Mouse (Mus musculus) forebrain, embryonic 11.5 days (tissue): ENCODE results near the gene Zfp131. TPM values are rescaled to one million over a fixed set of nuclear protein-coding genes. Genes with fewer than 3 reads are reported as not detected.

Source experiments
- ATAC-seq: fragments of 200-750 bp; cut with Nextera tagmentation; replicated peaks from 2 replicates; pipeline ENCODE4 v1.8.0; 2017; ENCODE audit warnings: moderate TSS enrichment; ENCODE audit not compliant: low FRiP score
- DNase-seq: peaks from one replicate; pipeline ENCODE4 v3.0.0-alpha.2; 2017; ENCODE audit warnings: low spot score
- H3K27ac ChIP-seq: fragments of 300-500 bp; sonication (generic); 2 replicates; pipeline ENCODE4 v1.5.1; 2014; ENCODE audit warnings: low read depth, low read length
- H3K27me3 ChIP-seq: fragments of 300-500 bp; sonication (generic); 2 replicates; pipeline ENCODE4 v1.6.1; 2014; ENCODE audit warnings: mild to moderate bottlenecking, low read length, mixed read lengths; ENCODE audit not compliant: control insufficient read depth, insufficient read depth
- H3K36me3 ChIP-seq: fragments of 300-500 bp; sonication (generic); 2 replicates; pipeline ENCODE4 v1.6.1; 2014; ENCODE audit warnings: mild to moderate bottlenecking, low read length, moderate library complexity, mixed read lengths; ENCODE audit not compliant: control insufficient read depth, insufficient read depth
- H3K4me1 ChIP-seq: fragments of 300-500 bp; sonication (generic); replicated peaks from 2 replicates; pipeline ENCODE4 v1.6.1; 2014; ENCODE audit warnings: low read length, mixed read lengths; ENCODE audit not compliant: control insufficient read depth, insufficient read depth
- H3K4me2 ChIP-seq: fragments of 300-500 bp; sonication (generic); 2 replicates; pipeline ENCODE4 v1.6.1; 2014; ENCODE audit warnings: low read depth, mild to moderate bottlenecking, low read length, moderate library complexity, mixed read lengths; ENCODE audit not compliant: severe bottlenecking
- H3K4me3 ChIP-seq: fragments of 300-500 bp; sonication (generic); 2 replicates; pipeline ENCODE4 v1.5.1; 2014; ENCODE audit warnings: low read depth, low read length
- H3K9ac ChIP-seq: fragments of 300-500 bp; sonication (generic); 2 replicates; pipeline ENCODE4 v1.6.1; 2014; ENCODE audit warnings: low read length
- H3K9me3 ChIP-seq: fragments of 300-500 bp; sonication (generic); 2 replicates; pipeline ENCODE4 v1.6.1; 2016; ENCODE audit warnings: low read length, mixed read lengths; ENCODE audit not compliant: control insufficient read depth
- WGBS: fragments of 180-500 bp; shearing (Covaris S2); extraction: QIAGEN DNeasy Blood & Tissue Kit; methylation state at CpG from one replicate; pipeline ENCODE4 v1.1.7; 2014; 5-methylcytosine and 5-hydroxymethylcytosine counted together
- polyA plus RNA-seq: library from polyadenylated mRNA; unstranded; fragments of >200 nt; fragmentation: Nextera tagmentation; extraction: Ambion mirVana; gene quantifications from 2 replicates; pipeline ENCODE4 v1.2.1, GENCODE M21; 2014

The Zfp131 gene
- polyA plus RNA-seq, 1 experiment from 2014 or later: 50.7 TPM

- Histone ChIP-seq H3K4me1 (no peaks in the 10 kb centered on the region; the same call in 1 of the 2 replicates), H3K27ac (no peak overlapping the region), H3K4me2 (no peak overlapping the region), H3K27me3 (no peaks in the 10 kb centered on the region), H3K4me3 (no peak overlapping the region), H3K36me3 (no peaks in the 10 kb centered on the region), H3K9me3 (no peaks in the 10 kb centered on the region), H3K9ac (no peak overlapping the region)
- DNase-seq: peak; percentile 31
- 91% methylated on average over 6 of the region's 6 CpGs for WGBS
- ATAC-seq: no peak
Measured at GRCm38 (mm10) chr13:119742711-119743415, 47.8 kb downstream of the Zfp131 start.

GRCm38 (mm10) chr13:119741390-119742237 is 49.1 kb downstream of the Zfp131 start:
- Histone ChIP-seq H3K9me3 (no peaks in the 10 kb centered on the region), H3K9ac (peak overlapping the region; percentile 23; the same call in 1 of the 2 replicates), H3K36me3 (no peaks in the 10 kb centered on the region), H3K4me1 (no peaks in the 10 kb centered on the region; the same call in 1 of the 2 replicates), H3K4me2 (peak overlapping the region; percentile 47), H3K27ac (peak overlapping the region; percentile 48; the same call in 1 of the 2 replicates), H3K4me3 (no peak overlapping the region; the same call in 1 of the 2 replicates), H3K27me3 (no peaks in the 10 kb centered on the region)
- peak; percentile 68 for ATAC-seq
- peak; percentile 71 for DNase-seq
- WGBS: 3% methylated on average over 19 of the region's 19 CpGs

GRCm38 (mm10) chr13:119731448-119731847 is 59.2 kb downstream of the Zfp131 start:
- H3K4me1 ChIP-seq: no peaks in the 10 kb centered on the region
- no peak overlapping the region for H3K4me2 ChIP-seq
- H3K4me3 ChIP-seq: no peak overlapping the region
- ATAC-seq (no peak; the same call in 1 of the 2 replicates), DNase-seq (peak; percentile 30)
- no peaks in the 10 kb centered on the region for H3K27me3 ChIP-seq
- H3K27ac ChIP-seq: no peak overlapping the region
- 31% methylated on average over 6 of the region's 6 CpGs for WGBS
- H3K9me3 ChIP-seq: no peaks in the 10 kb centered on the region
- no peak overlapping the region for H3K9ac ChIP-seq
- no peaks in the 10 kb centered on the region for H3K36me3 ChIP-seq

- 88% methylated on average over 7 of the region's 7 CpGs for WGBS
Measured at GRCm38 (mm10) chr13:119729406-119729805, 61.3 kb downstream of the Zfp131 start.

GRCm38 (mm10) chr13:119727608-119728387 is 62.9 kb downstream of the Zfp131 start:
- Histone ChIP-seq H3K4me1 (no peaks in the 10 kb centered on the region), H3K9me3 (no peaks in the 10 kb centered on the region), H3K27me3 (no peaks in the 10 kb centered on the region), H3K36me3 (no peaks in the 10 kb centered on the region), H3K4me3 (no peak overlapping the region), H3K27ac (no peak overlapping the region), H3K9ac (no peak overlapping the region), H3K4me2 (no peak overlapping the region)
- ATAC-seq (0 out of 2 replicates have a peak, but pooled peaks have one; percentile 14), DNase-seq (no peak)
- 71% methylated on average over 26 of the region's 26 CpGs for WGBS

More at GRCm38 (mm10) chr13:119729406-119729805, 61.3 kb downstream of the Zfp131 start:
- DNase-seq (peak; percentile 33), ATAC-seq (no peak)
- no peaks in the 10 kb centered on the region for H3K9me3 ChIP-seq
- H3K9ac ChIP-seq: no peak overlapping the region
- H3K27me3 ChIP-seq: no peaks in the 10 kb centered on the region
- H3K36me3 ChIP-seq: no peaks in the 10 kb centered on the region
- H3K4me3 ChIP-seq: no peak overlapping the region
- H3K4me1 ChIP-seq: no peaks in the 10 kb centered on the region
- H3K27ac ChIP-seq: no peak overlapping the region
- no peak overlapping the region for H3K4me2 ChIP-seq

- Histone ChIP-seq H3K4me3 (no peak overlapping the region), H3K9me3 (no peaks in the 10 kb centered on the region), H3K27me3 (no peaks in the 10 kb centered on the region), H3K4me1 (no peaks in the 10 kb centered on the region), H3K36me3 (no peaks in the 10 kb centered on the region), H3K27ac (no peak overlapping the region), H3K4me2 (no peak overlapping the region), H3K9ac (no peak overlapping the region)
- 89% methylated on average over 7 of the region's 7 CpGs for WGBS
- DNase-seq (no peak), ATAC-seq (no peak)
Measured at GRCm38 (mm10) chr13:119724541-119724940, 66.1 kb downstream of the Zfp131 start.

- no peak overlapping the region for H3K4me2 ChIP-seq
- H3K27me3 ChIP-seq: no peaks in the 10 kb centered on the region
- DNase-seq (no peak), ATAC-seq (no peak)
- H3K4me3 ChIP-seq: no peak overlapping the region
- no peaks in the 10 kb centered on the region for H3K9me3 ChIP-seq
- no peak overlapping the region for H3K9ac ChIP-seq
- no peak overlapping the region for H3K27ac ChIP-seq
- no peaks in the 10 kb centered on the region for H3K4me1 ChIP-seq
- H3K36me3 ChIP-seq: no peaks in the 10 kb centered on the region
- 90% methylated on average over 5 of the region's 5 CpGs for WGBS
Measured at GRCm38 (mm10) chr13:119723368-119723767, 67.3 kb downstream of the Zfp131 start.

GRCm38 (mm10) chr13:119722447-119722846 is 68.2 kb downstream of the Zfp131 start:
- no peaks in the 10 kb centered on the region for H3K9me3 ChIP-seq
- DNase-seq: no peak
- H3K9ac ChIP-seq: no peak overlapping the region
- no peak overlapping the region for H3K27ac ChIP-seq
- 88% methylated on average over 3 of the region's 3 CpGs for WGBS
- no peaks in the 10 kb centered on the region for H3K36me3 ChIP-seq
- no peak overlapping the region for H3K4me2 ChIP-seq
- H3K27me3 ChIP-seq: no peaks in the 10 kb centered on the region
- no peak overlapping the region for H3K4me3 ChIP-seq
- ATAC-seq: no peak
- no peaks in the 10 kb centered on the region for H3K4me1 ChIP-seq
